Mouse (Mus musculus) cerebellum, adult 2 months (tissue): ENCODE data around the gene Tet3.

Experiments
- CTCF ChIP-seq: fragments of 200-500 bp; IDR thresholded peaks from 2 replicates; pipeline ENCODE4 v1.5.1; 2011; ENCODE audit warnings: low read depth, mild to moderate bottlenecking, control low read depth, low read length, moderate library complexity, borderline replicate concordance; ENCODE audit not compliant: insufficient read depth
- POLR2A ChIP-seq: fragments of 200-500 bp; IDR thresholded peaks from 2 replicates; pipeline ENCODE4 v1.6.1; 2011; ENCODE audit warnings: low read length, control low read depth, borderline replicate concordance; ENCODE audit not compliant: insufficient read depth

GRCm38 (mm10) chr6:83473240-83473639, 14.4 kb upstream of the Tet3 start:
- no peak for TF ChIP-seq POLR2A
- TF ChIP-seq CTCF, result no peak
